Mouse (Mus musculus): Measurements from ENCODE around the gene Adcy10. TPM values are rescaled to one million over a fixed set of nuclear protein-coding genes. Genes with fewer than 3 reads are reported as not detected.

The Adcy10 gene
- polyA plus RNA-seq, 1 experiment from 2014 or later = 0.13 TPM

GRCm38 (mm10) chr1:165614793-165615192, 129.8 kb downstream of the Adcy10 start:
- no peak overlapping the region for H3K4me3 ChIP-seq (ENCODE audit: low read depth, low read length)
- ATAC-seq (ENCODE audit: insufficient read depth, low FRiP score, low TSS enrichment) (no peak), DNase-seq (ENCODE audit: low spot score) (no peak)
- peaks cover 2% of the 10 kb centered on the region; the same call in 1 of the 2 replicates for H3K36me3 ChIP-seq (ENCODE audit: control insufficient read depth, insufficient read depth, low read length)
- H3K9me3 ChIP-seq (ENCODE audit: control insufficient read depth, low read length) = no peaks in the 10 kb centered on the region
- 98% methylated on average over 3 of the region's 3 CpGs for WGBS
- H3K27me3 ChIP-seq (ENCODE audit: control insufficient read depth, insufficient read depth, low read length) = no peaks in the 10 kb centered on the region
- no peak overlapping the region for H3K27ac ChIP-seq (ENCODE audit: low read depth, low read length)
- no peak overlapping the region for H3K9ac ChIP-seq (ENCODE audit: low read length)
- H3K4me1 ChIP-seq (ENCODE audit: control insufficient read depth, insufficient read depth, low read length) = peaks cover 15% of the 10 kb centered on the region
- no peak overlapping the region for H3K4me2 ChIP-seq (ENCODE audit: low read depth)

- 33% methylated on average over 7 of the region's 7 CpGs for WGBS
- Histone ChIP-seq H3K4me3 (ENCODE audit: low read depth, low read length) (no peak overlapping the region), H3K27ac (ENCODE audit: low read depth, low read length) (no peak overlapping the region)
Measured at GRCm38 (mm10) chr1:165616652-165617051, 131.7 kb downstream of the Adcy10 start.

GRCm38 (mm10) chr1:165617166-165617891, 132.3 kb downstream of the Adcy10 start:
- ATAC-seq (ENCODE audit: insufficient read depth, low FRiP score, low TSS enrichment) = no peak
- H3K27me3 ChIP-seq (ENCODE audit: control insufficient read depth, insufficient read depth, low read length) = no peaks in the 10 kb centered on the region
- peaks cover 2% of the 10 kb centered on the region; the same call in 1 of the 2 replicates for H3K36me3 ChIP-seq (ENCODE audit: control insufficient read depth, insufficient read depth, low read length)
- 11% methylated on average over 15 of the region's 15 CpGs for WGBS
- H3K9me3 ChIP-seq (ENCODE audit: control insufficient read depth, low read length) = no peaks in the 10 kb centered on the region
- H3K4me3 ChIP-seq (ENCODE audit: low read depth, low read length) = no peak overlapping the region
- peak; percentile 35 for DNase-seq (ENCODE audit: low spot score)
- peaks cover 10% of the 10 kb centered on the region for H3K4me1 ChIP-seq (ENCODE audit: control insufficient read depth, insufficient read depth, low read length)
- no peak overlapping the region for H3K9ac ChIP-seq (ENCODE audit: low read length)
- no peak overlapping the region for H3K4me2 ChIP-seq (ENCODE audit: low read depth)
- H3K27ac ChIP-seq (ENCODE audit: low read depth, low read length) = no peak overlapping the region

More at GRCm38 (mm10) chr1:165616652-165617051, 131.7 kb downstream of the Adcy10 start:
- Histone ChIP-seq H3K4me2 (ENCODE audit: low read depth) (no peak overlapping the region), H3K27me3 (ENCODE audit: control insufficient read depth, insufficient read depth, low read length) (no peaks in the 10 kb centered on the region), H3K9me3 (ENCODE audit: control insufficient read depth, low read length) (no peaks in the 10 kb centered on the region), H3K9ac (ENCODE audit: low read length) (no peak overlapping the region), H3K4me1 (ENCODE audit: control insufficient read depth, insufficient read depth, low read length) (peaks cover 10% of the 10 kb centered on the region), H3K36me3 (ENCODE audit: control insufficient read depth, insufficient read depth, low read length) (peaks cover 2% of the 10 kb centered on the region; the same call in 1 of the 2 replicates)
- no peak for DNase-seq (ENCODE audit: low spot score)
- no peak for ATAC-seq (ENCODE audit: insufficient read depth, low FRiP score, low TSS enrichment)

- Histone ChIP-seq H3K36me3 (ENCODE audit: control insufficient read depth, insufficient read depth, low read length) (peaks cover 2% of the 10 kb centered on the region; the same call in 1 of the 2 replicates), H3K27me3 (ENCODE audit: control insufficient read depth, insufficient read depth, low read length) (no peaks in the 10 kb centered on the region), H3K9me3 (ENCODE audit: control insufficient read depth, low read length) (no peaks in the 10 kb centered on the region), H3K4me1 (ENCODE audit: control insufficient read depth, insufficient read depth, low read length) (peaks cover 10% of the 10 kb centered on the region), H3K9ac (ENCODE audit: low read length) (no peak overlapping the region), H3K27ac (ENCODE audit: low read depth, low read length) (0 out of 2 replicates have a peak overlapping the region, but pooled peaks have one; percentile 27), H3K4me3 (ENCODE audit: low read depth, low read length) (no peak overlapping the region), H3K4me2 (ENCODE audit: low read depth) (no peak overlapping the region)
- no peak for DNase-seq (ENCODE audit: low spot score)
- 56% methylated on average over 9 of the region's 9 CpGs for WGBS
- ATAC-seq (ENCODE audit: insufficient read depth, low FRiP score, low TSS enrichment) = no peak
Measured at GRCm38 (mm10) chr1:165618201-165618624, 133.2 kb downstream of the Adcy10 start.

- no peak overlapping the region for H3K4me3 ChIP-seq (ENCODE audit: low read depth, low read length)
- no peaks in the 10 kb centered on the region for H3K36me3 ChIP-seq (ENCODE audit: control insufficient read depth, insufficient read depth, low read length)
- no peaks in the 10 kb centered on the region for H3K9me3 ChIP-seq (ENCODE audit: control insufficient read depth, low read length)
- 86% methylated on average over 5 of the region's 5 CpGs for WGBS
- no peak overlapping the region for H3K9ac ChIP-seq (ENCODE audit: low read length)
- no peaks in the 10 kb centered on the region for H3K27me3 ChIP-seq (ENCODE audit: control insufficient read depth, insufficient read depth, low read length)
- ATAC-seq (ENCODE audit: insufficient read depth, low FRiP score, low TSS enrichment) (no peak), DNase-seq (ENCODE audit: low spot score) (no peak)
- peaks cover 7% of the 10 kb centered on the region for H3K4me1 ChIP-seq (ENCODE audit: control insufficient read depth, insufficient read depth, low read length)
- H3K4me2 ChIP-seq (ENCODE audit: low read depth) = no peak overlapping the region
- no peak overlapping the region for H3K27ac ChIP-seq (ENCODE audit: low read depth, low read length)
Measured at GRCm38 (mm10) chr1:165625058-165625457, 140.1 kb downstream of the Adcy10 start.

- WGBS = 83% methylated on average over 5 of the region's 5 CpGs
- Histone ChIP-seq H3K4me1 (ENCODE audit: control insufficient read depth, insufficient read depth, low read length) (peaks cover 8% of the 10 kb centered on the region), H3K27me3 (ENCODE audit: control insufficient read depth, insufficient read depth, low read length) (no peaks in the 10 kb centered on the region), H3K9ac (ENCODE audit: low read length) (no peak overlapping the region), H3K4me2 (ENCODE audit: low read depth) (no peak overlapping the region), H3K36me3 (ENCODE audit: control insufficient read depth, insufficient read depth, low read length) (no peaks in the 10 kb centered on the region), H3K27ac (ENCODE audit: low read depth, low read length) (no peak overlapping the region), H3K9me3 (ENCODE audit: control insufficient read depth, low read length) (no peaks in the 10 kb centered on the region), H3K4me3 (ENCODE audit: low read depth, low read length) (no peak overlapping the region)
- DNase-seq (ENCODE audit: low spot score) = no peak
- no peak for ATAC-seq (ENCODE audit: insufficient read depth, low FRiP score, low TSS enrichment)
Measured at GRCm38 (mm10) chr1:165625896-165626295, 140.9 kb downstream of the Adcy10 start.

Other genes with a start within 250 kb of the Adcy10 start
- 96.8 and 110 TPM in 2 replicates for gene Tiprl, start 248.2 kb upstream of the Adcy10 start, polyA plus RNA-seq (2014; fragmentation: Nextera tagmentation; extraction: Ambion mirVana)
- 2.0 and 2.5 TPM in 2 replicates for gene Gpr161, start 189.4 kb upstream of the Adcy10 start, polyA plus RNA-seq (2014; fragmentation: Nextera tagmentation; extraction: Ambion mirVana)
- gene Dcaf6, start 24.7 kb upstream of the Adcy10 start, polyA plus RNA-seq (2014; fragmentation: Nextera tagmentation; extraction: Ambion mirVana) = 8.8 and 9.0 TPM in 2 replicates
- 113 and 114 TPM in 2 replicates for gene Mpc2, start 24.5 kb upstream of the Adcy10 start, polyA plus RNA-seq (2014; fragmentation: Nextera tagmentation; extraction: Ambion mirVana)
- gene Mpzl1, start 149.4 kb downstream of the Adcy10 start, polyA plus RNA-seq (2014; fragmentation: Nextera tagmentation; extraction: Ambion mirVana) = 157 and 163 TPM in 2 replicates
- 7.1 and 10.4 TPM in 2 replicates for gene Rcsd1, start 224.6 kb downstream of the Adcy10 start, polyA plus RNA-seq (2014; fragmentation: Nextera tagmentation; extraction: Ambion mirVana)

Measured in neural tube, embryonic 11.5 days (tissue).